ENCODE assay signal across 7 mouse cellular contexts in the genomic region with DNA sequence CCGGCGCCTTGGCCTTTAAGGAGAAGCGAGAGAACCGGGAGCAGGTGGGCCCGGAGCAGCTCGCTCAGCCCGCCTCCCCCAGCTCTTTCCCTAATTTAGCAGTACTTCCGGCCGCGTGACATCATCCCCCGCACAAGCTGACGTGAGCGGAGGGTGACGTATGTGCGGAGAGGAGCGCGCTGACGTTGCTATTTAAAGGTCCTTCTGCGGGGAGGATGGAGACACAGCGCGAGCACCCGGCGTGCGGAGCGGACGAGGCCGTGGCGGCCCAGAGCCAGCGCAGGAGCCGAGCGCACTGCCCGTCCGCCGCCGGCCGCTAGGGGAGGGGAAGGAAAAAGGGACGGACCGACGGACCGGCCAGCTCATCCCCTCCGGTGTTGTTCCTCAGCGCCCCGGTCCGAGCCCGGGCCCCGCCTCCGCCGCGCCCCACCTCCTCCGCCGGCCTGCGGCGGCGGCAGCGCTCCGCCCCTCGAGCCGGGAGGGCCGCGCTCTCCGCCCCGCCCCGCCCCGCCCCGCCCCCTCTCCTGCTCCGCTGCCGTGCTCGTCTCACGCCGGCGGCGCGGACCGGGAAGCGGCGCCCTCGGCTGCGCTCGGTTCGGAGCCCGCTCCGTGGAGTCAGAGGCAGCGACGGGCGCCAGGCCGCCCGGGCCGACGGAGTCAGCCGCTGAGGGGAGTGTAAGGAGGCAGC. TPM values are rescaled to one million over a fixed set of nuclear protein-coding genes. Genes with fewer than 3 reads are reported as not detected.
A peak's percentile ranks its signal among the peaks of the same experiment; 100 is the strongest.
DNase-seq lines count a peak whose midpoint lies in the region; ATAC-seq and TF ChIP-seq lines count a peak whose summit lies in the region.

No protein-coding gene starts in this region.

- intact Hi-C loops in left cerebral cortex, postnatal 4 days (cut with DNase I): loop anchor here (5.0 to 10.0 kb wide), 3 partner anchors 109 to 551 kb away; partner anchors contain the start of gene Tent2

- H3K27me3 ChIP-seq in embryonic facial prominence, embryonic 10.5 days (replicated peaks; ENCODE audit: low read depth, poor library complexity, severe bottlenecking): no peaks in the 10 kb centered on the region
- no peaks in the 10 kb centered on the region for H3K27me3 ChIP-seq in intestine, postnatal 0 days (replicated peaks; ENCODE audit: control insufficient read depth, insufficient read depth, low read length)
- no peaks in the 10 kb centered on the region for H3K27me3 ChIP-seq in midbrain, embryonic 12.5 days
- no peaks in the 10 kb centered on the region for H3K27me3 ChIP-seq in small intestine, adult 2 months (ENCODE audit: control insufficient read depth, insufficient read depth, low read length)

- H3K36me3 ChIP-seq in embryonic facial prominence, embryonic 10.5 days (replicated peaks): no peaks in the 10 kb centered on the region
- no peaks in the 10 kb centered on the region for H3K36me3 ChIP-seq in intestine, postnatal 0 days (ENCODE audit: control insufficient read depth, insufficient read depth)
- no peaks in the 10 kb centered on the region for H3K36me3 ChIP-seq in midbrain, embryonic 12.5 days
- H3K36me3 ChIP-seq in small intestine, adult 2 months (ENCODE audit: control insufficient read depth, insufficient read depth, low read length): no peaks in the 10 kb centered on the region

- H3K4me2 ChIP-seq in intestine, postnatal 0 days (replicated peaks; ENCODE audit: low read depth): peak overlapping the region; percentile 89
- H3K4me2 ChIP-seq in midbrain, embryonic 12.5 days (replicated peaks): peak overlapping the region; percentile 63

- WGBS in embryonic facial prominence, embryonic 10.5 days: under 1% methylated on average over 87 of the region's 90 CpGs
- WGBS in intestine, postnatal 0 days: under 1% methylated on average over 61 of the region's 90 CpGs
- WGBS in midbrain, embryonic 12.5 days: under 1% methylated on average over 49 of the region's 90 CpGs
- under 1% methylated on average over 72 of the region's 90 CpGs for WGBS in small intestine, adult 2 months

- TF ChIP-seq POLR2A in small intestine, adult 2 months (IDR thresholded peaks at IDR 0.05; ENCODE audit: low read depth, low read length): peak; percentile 31

- peak overlapping the region; percentile 81 for H3K9ac ChIP-seq in intestine, postnatal 0 days (ENCODE audit: low read depth, low read length)
- H3K9ac ChIP-seq in midbrain, embryonic 12.5 days (replicated peaks): peak overlapping the region; percentile 93

- peak overlapping the region; percentile 80 for H3K4me3 ChIP-seq in embryonic facial prominence, embryonic 10.5 days
- H3K4me3 ChIP-seq in intestine, postnatal 0 days (ENCODE audit: low read depth, low read length): peak overlapping the region; percentile 92
- peak overlapping the region; percentile 92 for H3K4me3 ChIP-seq in midbrain, embryonic 12.5 days
- peak overlapping the region; percentile 77 for H3K4me3 ChIP-seq in small intestine, adult 2 months (ENCODE audit: low read depth, low read length)

- H3K9me3 ChIP-seq in embryonic facial prominence, embryonic 10.5 days: no peaks in the 10 kb centered on the region
- no peaks in the 10 kb centered on the region for H3K9me3 ChIP-seq in intestine, postnatal 0 days (ENCODE audit: control insufficient read depth)
- H3K9me3 ChIP-seq in midbrain, embryonic 12.5 days: no peaks in the 10 kb centered on the region

- peak; percentile 96 for ATAC-seq in intestine, postnatal 0 days
- ATAC-seq in midbrain, embryonic 12.5 days (ENCODE audit: low FRiP score, low read depth): peak; percentile 96

- peak overlapping the region; percentile 97 for H3K27ac ChIP-seq in embryonic facial prominence, embryonic 10.5 days (replicated peaks)
- peak overlapping the region; percentile 94 for H3K27ac ChIP-seq in intestine, postnatal 0 days (ENCODE audit: low read depth, low read length)
- H3K27ac ChIP-seq in midbrain, embryonic 12.5 days (replicated peaks): peak overlapping the region; percentile 98
- H3K27ac ChIP-seq in small intestine, adult 2 months (ENCODE audit: insufficient read depth, low read depth, low read length): peak overlapping the region; percentile 89

- TF ChIP-seq CTCF in intestine, postnatal 0 days (IDR thresholded peaks at IDR 0.05; ENCODE audit: low read depth): peak; percentile 72
- peak; percentile 37; the same call in 1 of the 2 replicates for TF ChIP-seq CTCF in small intestine, adult 2 months (IDR thresholded peaks at IDR 0.05; ENCODE audit: extremely low read depth, insufficient read length, insufficient replicate concordance, low read depth, low read length)

- peak; percentile 95 for DNase-seq in adrenal gland, postnatal 10 days
- DNase-seq in embryonic facial prominence, embryonic 10.5 days (ENCODE audit: low spot score): peak; percentile 94
- DNase-seq in gonadal fat pad, adult 2 months (ENCODE audit: low read depth): peak; percentile 59
- peak; percentile 96 for DNase-seq in left cerebral cortex, postnatal 4 days

- H3K4me1 ChIP-seq in embryonic facial prominence, embryonic 10.5 days: peaks cover 39% of the 10 kb centered on the region
- H3K4me1 ChIP-seq in intestine, postnatal 0 days (replicated peaks; ENCODE audit: control insufficient read depth, insufficient read depth, low read length): no peaks in the 10 kb centered on the region
- H3K4me1 ChIP-seq in midbrain, embryonic 12.5 days: peaks cover 22% of the 10 kb centered on the region
- no peaks in the 10 kb centered on the region for H3K4me1 ChIP-seq in small intestine, adult 2 months (ENCODE audit: control insufficient read depth, insufficient read depth, insufficient read length, low read length)

RNA-seq across cellular contexts. Expression of gene Homer1, which starts 4.3 kb away (rescaled TPM):
- 10 to 100 TPM; 18.7 to 19.1 TPM for total RNA-seq in adrenal gland, postnatal 10 days (2021)
- polyA plus RNA-seq in embryonic facial prominence, embryonic 10.5 days (2016; fragmentation: Nextera tagmentation; extraction: Ambion mirVana): 8.6 and 8.7 TPM in 2 replicates
- polyA plus RNA-seq in gonadal fat pad, adult 2 months (2012; rRNA removed): 3.5 and 3.8 TPM in 2 replicates
- polyA plus RNA-seq in intestine, postnatal 0 days (2015; fragmentation: Nextera tagmentation; extraction: Ambion mirVana): 3.3 and 3.5 TPM in 2 replicates
- 100 to 1,000 TPM; 120 to 125 TPM for total RNA-seq in left cerebral cortex, postnatal 4 days (2021)
- polyA plus RNA-seq in midbrain, embryonic 12.5 days (2016; fragmentation: Nextera tagmentation; extraction: Ambion mirVana): 14.9 and 16.9 TPM in 2 replicates
- 1.6 and 3.4 TPM in 2 replicates for polyA plus RNA-seq in small intestine, adult 2 months (2012; rRNA removed)

Comparison
In these comparisons a context has a peak if more than half of its experiments do, and no peak if none do; other contexts are left out.
1. Peak in every context shown above with its lines: DNase-seq, ATAC-seq, H3K4me3 ChIP-seq and H3K27ac ChIP-seq.